Mouse (Mus musculus): Measurements from ENCODE around the gene Wwc1.
"Not testable (repeated sequence)": the region's sequence is repeated elsewhere in the genome, so short reads cannot be mapped to it uniquely, and the experiment has no call there.

Wwc1 gene

DNA sequence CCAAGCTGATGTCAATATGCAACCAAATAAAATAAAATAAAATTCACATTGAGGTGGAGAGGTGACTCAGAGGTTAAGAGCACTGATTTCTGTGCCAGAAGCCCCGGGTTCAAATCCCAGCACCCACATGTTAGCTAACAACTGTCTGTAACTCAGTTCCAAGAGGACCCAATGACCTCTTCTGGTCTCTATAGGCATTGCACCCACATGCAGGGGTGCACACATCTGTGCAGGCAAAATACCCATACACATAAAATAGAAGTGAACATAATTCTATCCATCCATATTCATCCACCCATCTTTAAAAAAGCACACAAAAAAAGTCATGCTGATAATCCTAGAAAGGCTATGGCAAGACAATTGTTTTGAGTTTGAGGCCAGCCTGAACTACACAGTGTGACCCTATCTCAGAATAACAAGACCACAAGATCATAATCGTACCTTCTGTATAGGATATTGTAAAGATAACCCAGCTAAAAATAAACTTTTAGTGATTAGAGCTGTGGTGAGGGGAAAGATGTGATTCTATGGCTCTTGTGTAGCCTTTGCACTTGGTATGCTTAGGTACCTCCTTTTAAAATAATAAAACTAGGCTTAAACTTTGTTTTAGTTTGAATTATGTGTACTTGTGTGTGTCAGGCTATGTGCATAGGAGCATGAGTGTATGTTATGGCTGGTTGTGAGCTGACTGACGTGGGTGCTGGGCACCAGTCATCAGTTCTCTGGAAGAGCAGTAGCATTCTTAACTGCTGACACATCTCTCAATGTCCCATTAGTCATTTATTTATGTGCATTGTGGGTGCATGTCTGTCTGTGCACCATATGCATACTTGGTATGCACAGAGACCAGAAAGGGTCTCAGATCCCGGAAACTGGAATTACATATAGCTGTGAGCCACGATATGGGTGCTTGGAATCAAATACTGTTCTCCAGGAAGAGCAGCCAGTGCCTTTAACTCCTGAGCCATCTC lies 142.9 kb downstream of the Wwc1 start:
- no peak for DNase-seq (ENCODE audit: low read depth, low spot score)

DNA sequence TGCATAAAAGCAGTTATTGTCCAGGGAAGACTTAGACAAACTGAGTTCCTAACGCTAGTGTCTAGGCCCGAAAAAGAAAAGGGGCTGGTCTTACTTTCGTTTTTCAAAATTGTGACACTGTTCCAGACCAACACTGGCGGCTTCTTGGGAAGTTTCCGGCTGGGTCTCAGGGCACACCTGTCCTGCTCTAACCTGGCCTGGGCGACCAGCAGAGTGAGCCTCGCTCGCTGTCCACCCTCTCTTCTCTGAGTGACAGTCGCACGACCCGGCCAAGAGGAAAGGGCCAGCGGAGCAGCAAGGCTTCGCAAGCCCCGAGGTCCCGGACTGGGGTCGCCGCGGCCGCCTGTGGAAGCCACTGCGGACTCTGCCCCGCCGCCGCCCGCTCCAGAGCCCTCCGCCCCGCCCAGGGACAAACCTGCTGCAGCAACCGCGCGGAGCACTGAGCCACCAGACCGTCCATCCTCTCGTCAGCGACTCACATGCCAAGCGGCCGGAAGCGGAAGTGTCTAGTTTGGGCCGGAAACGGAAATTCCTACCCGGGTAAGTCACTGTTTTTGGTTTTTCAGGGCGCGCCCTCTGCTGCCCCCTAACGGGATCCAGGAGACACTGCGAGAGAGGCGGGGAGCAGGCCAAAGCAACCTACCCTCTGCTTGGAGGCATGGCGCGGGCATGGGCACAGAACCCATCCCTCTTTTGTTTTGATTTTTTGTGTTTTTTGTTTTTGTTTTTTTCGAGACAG lies 146.1 kb downstream of the Wwc1 start, which contains the start of gene Rars:
Gene Rars, minus strand, starts transcription at position 485 of the 739 bp plus-strand sequence.
- DNase-seq (ENCODE audit: low read depth, low spot score) = peak; percentile 88

DNA sequence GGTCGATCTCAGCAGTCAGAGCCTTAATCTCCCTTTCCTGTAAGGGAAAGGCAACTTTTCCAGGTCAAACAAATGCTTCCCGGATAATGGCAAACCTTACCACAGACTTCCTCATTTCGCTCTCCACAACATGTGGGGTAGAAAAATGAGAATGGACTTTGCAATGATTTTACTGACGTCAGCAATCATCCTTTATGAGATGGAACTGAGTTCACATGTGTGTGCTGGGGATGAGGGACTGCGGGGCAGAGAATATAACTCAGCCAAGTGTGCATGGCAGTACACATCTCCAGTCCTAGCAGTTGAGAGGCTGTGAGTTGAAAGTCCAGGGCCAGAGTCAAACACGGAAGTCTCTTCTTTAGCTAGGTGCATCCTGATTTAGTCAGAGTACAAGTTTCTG lies 147.1 kb downstream of the Wwc1 start:
- no peak for DNase-seq (ENCODE audit: low read depth, low spot score)

DNA sequence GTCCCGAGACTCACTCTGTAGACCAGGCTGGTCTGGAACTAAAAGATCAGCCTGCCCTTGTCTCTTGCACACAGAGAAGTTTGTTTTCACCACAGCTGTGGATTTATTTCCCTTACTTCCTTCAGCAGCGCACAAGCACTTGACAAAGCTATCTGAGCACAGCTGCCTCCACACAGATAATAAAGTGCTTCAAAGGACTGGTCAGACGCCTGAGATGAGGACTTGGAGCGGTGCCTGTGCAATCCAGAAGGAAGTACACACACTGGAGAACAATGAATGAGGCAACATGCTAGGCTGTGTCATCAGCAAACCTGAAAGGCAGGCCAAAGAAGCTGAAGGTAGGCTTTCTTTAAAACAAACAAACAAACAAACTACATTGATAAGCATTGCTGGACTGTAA lies 148.2 kb downstream of the Wwc1 start:
- no peak for DNase-seq (ENCODE audit: low read depth, low spot score)

DNA sequence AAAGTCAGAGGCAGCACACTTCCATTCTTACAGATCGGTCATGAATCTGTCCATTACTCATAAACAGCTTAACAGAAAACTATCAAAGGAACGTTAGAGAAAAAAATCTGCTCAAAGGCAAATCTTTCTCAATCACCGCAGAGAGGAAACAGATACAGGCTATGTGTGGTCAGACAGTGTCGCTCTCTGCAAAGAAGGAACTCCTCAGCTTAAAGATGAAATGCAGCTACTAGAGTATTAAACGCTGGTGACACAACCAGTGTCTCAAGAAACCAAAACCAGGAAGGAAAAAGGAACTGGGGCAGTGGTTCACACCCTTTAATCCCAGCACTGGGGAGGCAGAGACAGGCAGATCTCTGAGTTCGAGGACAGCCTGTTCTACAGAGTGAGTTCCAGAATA lies 152.6 kb downstream of the Wwc1 start:
- DNase-seq (ENCODE audit: low read depth, low spot score) = no peak

DNA sequence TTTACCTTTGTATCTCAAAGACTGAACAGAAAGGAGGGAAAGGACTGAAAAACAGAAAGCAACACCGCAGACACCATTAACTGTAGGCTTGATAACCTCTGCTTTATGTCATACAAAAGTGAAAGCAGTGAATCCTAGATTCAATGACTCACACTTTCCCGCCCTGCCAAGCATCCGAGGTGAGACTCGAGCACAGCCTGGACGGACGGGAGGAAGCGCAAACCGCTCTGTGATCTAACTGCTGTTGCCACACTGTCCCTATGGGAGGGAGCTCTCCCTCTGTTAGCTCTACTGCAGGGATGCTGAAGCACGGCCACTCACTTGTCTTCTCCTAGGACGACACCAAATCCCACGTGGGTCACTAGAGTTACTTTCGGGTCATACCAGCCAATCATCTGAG lies 164.0 kb downstream of the Wwc1 start:
- no peak for DNase-seq (ENCODE audit: low read depth, low spot score)

DNA sequence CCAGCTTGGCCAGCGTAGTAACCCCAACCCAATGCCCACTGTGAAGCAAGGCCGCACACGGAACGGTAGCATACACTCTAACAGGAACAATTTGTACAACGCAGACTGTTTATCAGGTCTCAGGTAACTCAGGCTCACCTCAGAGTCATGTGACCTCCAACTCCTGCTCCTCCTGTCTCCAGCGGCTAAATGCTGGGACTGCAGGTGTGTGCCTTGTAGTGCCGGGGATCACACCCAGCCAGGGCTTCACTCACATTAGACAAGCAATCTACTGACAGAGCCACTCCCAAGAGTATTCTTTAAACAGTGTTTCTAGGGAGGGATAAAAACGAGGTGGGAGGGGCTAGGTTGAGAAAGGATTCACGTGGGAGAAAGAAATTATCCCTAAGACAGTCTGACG lies 168.9 kb downstream of the Wwc1 start:
- no peak for DNase-seq (ENCODE audit: low read depth, low spot score)

DNA sequence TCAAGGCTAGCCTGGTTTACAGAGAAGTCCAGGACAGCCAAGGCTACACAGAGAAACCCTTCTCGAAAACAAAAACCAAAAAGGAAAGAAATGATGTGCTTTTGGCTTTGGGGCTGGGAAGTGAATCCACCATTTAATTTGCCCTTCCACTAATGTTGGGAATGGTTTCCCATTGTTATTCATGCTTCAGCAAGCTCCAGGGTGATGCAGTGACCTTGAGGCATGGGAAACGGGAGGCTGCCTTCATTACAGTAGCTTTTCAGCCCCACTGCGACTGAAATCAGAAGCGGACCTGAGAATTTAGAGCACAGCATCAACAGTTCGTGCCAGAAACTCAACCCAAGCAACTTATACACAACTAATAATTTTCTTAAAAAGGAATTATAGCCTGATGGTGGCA lies 179.0 kb downstream of the Wwc1 start:
- no peak for DNase-seq (ENCODE audit: low read depth, low spot score)

DNA sequence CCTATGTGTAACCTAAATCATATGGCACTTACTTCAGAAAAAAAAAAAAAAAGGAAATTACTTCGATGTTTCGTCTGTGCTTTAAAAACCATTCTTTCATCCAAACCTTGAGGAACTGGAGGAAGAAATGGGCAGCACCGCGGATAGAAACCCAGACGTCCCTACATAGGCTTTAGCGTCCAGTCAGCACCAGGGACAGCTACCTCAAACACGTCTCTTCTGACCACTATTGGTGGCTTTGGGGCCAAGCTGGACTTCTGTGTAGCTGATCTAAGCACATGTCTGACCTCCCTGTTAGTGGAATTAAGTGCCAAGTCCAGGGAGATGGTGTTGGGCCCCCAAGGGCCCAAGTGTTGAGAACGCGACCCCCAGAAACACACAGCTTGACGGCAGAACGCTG lies 181.5 kb downstream of the Wwc1 start, which contains the start of gene Fbll1:
Gene Fbll1, minus strand, starts transcription at position 11 of the 400 bp plus-strand sequence.
- DNase-seq (ENCODE audit: low read depth, low spot score) = no peak

DNA sequence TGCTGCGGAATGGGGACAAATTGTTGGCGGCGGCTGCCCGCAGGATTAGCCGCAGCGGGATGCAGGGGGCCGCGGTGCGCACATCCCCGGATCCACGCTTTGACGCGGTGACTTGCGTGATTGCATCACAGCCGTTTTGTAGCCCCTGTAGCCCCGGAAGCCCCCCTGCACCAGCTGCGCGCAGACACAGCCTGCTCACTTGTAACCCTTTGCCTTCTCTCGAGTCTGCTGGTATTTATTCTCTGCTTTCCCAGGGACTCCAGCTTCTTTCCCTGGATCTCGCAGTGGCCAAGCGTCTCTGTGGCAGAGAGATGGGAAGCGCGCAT lies 181.9 kb downstream of the Wwc1 start:
- no peak for DNase-seq (ENCODE audit: low read depth, low spot score)

DNA sequence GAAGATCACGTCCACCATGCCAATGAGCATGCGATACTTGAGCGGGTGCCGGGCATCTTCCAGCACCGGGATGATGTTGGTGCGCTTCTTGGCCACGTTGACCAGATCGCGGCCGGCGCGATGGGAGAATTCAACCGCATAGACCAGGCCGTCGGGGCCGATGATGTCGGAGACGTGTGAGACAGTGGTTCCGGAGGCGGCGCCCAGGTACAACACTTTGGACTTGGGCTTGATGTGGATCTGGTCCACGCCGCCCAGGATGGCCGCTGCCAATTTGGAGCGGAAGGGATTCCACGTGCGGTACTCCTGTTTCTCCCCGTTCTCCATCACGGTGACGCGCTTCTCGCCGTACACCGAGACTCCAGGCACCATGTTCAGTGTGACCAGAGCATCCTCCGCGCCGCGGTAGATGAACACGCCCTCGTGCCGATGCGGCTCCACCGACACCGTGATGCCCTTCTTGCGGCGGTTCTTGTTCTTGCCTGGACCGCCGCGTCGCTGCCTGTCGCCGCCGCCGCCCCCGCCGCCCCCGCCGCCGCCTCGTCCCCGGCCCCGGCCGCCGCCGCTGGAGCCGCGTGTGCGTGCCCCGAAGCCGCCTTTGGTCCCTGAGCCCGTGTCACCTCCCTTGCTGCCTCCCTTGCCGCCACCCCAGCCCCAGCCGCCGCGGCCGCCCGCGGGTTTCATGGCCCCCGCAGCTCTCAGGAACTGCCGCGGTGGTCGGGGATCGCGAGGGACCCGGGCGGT lies 182.4 kb downstream of the Wwc1 start:
- no peak for DNase-seq (ENCODE audit: low read depth, low spot score)

DNA sequence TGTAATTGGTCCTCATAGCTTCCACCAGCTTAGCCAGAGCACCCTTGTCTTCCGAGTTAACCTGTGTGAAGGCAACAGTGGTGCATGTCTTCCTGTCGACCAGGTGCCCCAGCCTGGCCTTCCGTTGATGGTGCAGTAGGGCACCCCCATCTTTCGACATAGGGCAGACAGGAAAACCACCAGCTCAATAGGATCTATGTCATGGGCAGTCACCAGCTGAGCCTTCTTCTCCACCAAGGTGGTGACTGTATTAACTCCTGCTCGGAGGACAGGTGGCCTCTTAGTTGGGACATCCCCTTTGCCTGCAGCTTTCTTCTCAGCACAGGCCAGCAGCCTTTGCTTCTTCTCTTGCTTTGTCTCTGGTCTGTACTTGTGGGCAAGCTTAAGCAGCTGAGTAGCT lies 187.5 kb downstream of the Wwc1 start:
- not testable (repeated sequence) for DNase-seq (ENCODE audit: low read depth, low spot score)

DNA sequence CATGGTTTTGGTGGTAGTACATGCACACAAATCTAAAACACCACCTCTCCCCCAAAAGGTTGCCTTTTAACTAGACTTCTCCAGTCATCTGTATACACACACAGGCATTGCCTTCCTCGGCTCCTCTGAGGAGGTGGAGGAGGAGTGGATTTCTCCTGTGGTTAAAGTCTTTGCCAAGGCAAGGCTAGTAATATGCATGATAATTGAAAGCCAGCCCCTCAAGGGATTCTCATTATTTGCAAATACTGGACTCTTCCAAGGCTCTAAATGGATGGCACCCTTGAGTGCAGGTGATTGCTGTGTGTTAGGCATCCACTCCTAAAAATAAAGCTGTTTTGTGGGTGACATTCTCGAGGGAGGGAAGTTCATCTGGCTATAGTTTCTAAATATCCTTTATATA lies 191.9 kb downstream of the Wwc1 start:
- DNase-seq (ENCODE audit: low read depth, low spot score) = no peak
